Mouse (Mus musculus): ENCODE measurements at regions not wholly inside any gene's neighbourhood (a gene's known extent, or its start where the extent isn't known, plus 50 kb on each side); places are given as distances from the start of the nearest gene placed in this dataset.

GRCm38 (mm10) chr2:145056219-145056618 lies 111.3 kb upstream of the Slc24a3 start:
- ATAC-seq (replicated peaks; ENCODE audit: insufficient number of reproducible peaks, low FRiP score, low TSS enrichment), result no peak
- H3K9ac ChIP-seq (ENCODE audit: low read depth, low read length), result no peak overlapping the region
- H3K9me3 ChIP-seq (replicated peaks; ENCODE audit: control insufficient read depth, low read length), result no peaks in the 10 kb centered on the region
- H3K4me1 ChIP-seq (ENCODE audit: control insufficient read depth, insufficient read depth, low read length), result no peaks in the 10 kb centered on the region
- H3K36me3 ChIP-seq (ENCODE audit: control insufficient read depth, insufficient read depth, low read length), result no peaks in the 10 kb centered on the region
- 70% methylated on average over 3 of the region's 3 CpGs for WGBS (ENCODE audit: insufficient replicate concordance)
- no peak overlapping the region for H3K4me2 ChIP-seq
- H3K27me3 ChIP-seq (ENCODE audit: control insufficient read depth, insufficient read depth, low read length), result no peaks in the 10 kb centered on the region
- no peak overlapping the region for H3K4me3 ChIP-seq (ENCODE audit: low read depth, low read length)
- H3K27ac ChIP-seq (ENCODE audit: low read depth, low read length), result no peak overlapping the region

DNA sequence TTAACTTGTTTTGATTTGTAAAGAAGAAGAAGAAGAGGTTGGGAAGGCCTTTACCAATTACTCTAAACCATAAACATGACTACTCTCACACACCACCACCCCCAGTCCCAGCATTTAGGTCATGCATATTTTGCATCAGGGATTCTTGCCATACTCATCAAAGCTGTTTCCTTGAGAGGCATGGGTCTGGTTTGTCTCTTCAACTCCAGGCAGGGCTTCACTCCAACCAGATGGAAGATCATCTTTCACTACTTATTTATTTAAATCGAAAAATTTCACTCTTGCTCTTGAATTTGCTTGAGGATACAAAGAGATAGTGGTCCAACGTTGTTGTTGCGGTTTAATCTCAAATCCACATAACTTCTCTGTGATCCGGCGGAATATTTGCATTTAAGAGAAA lies 110.8 kb upstream of the Slc24a3 start:
- Histone ChIP-seq H3K9ac (ENCODE audit: low read depth, low read length) (no peak overlapping the region), H3K27ac (ENCODE audit: low read depth, low read length) (no peak overlapping the region), H3K27me3 (ENCODE audit: control insufficient read depth, insufficient read depth, low read length) (no peaks in the 10 kb centered on the region), H3K9me3 (replicated peaks; ENCODE audit: control insufficient read depth, low read length) (no peaks in the 10 kb centered on the region), H3K36me3 (ENCODE audit: control insufficient read depth, insufficient read depth, low read length) (no peaks in the 10 kb centered on the region), H3K4me1 (ENCODE audit: control insufficient read depth, insufficient read depth, low read length) (no peaks in the 10 kb centered on the region), H3K4me3 (ENCODE audit: low read depth, low read length) (no peak overlapping the region), H3K4me2 (no peak overlapping the region)
- no peak for ATAC-seq (replicated peaks; ENCODE audit: insufficient number of reproducible peaks, low FRiP score, low TSS enrichment)
- 58% methylated on average over 5 of the region's 5 CpGs for WGBS (ENCODE audit: insufficient replicate concordance)

GRCm38 (mm10) chr2:145069931-145070330 lies 97.6 kb upstream of the Slc24a3 start:
- no peak overlapping the region for H3K4me2 ChIP-seq
- WGBS (ENCODE audit: insufficient replicate concordance), result 69% methylated on average over 1 of the region's 1 CpGs

DNA sequence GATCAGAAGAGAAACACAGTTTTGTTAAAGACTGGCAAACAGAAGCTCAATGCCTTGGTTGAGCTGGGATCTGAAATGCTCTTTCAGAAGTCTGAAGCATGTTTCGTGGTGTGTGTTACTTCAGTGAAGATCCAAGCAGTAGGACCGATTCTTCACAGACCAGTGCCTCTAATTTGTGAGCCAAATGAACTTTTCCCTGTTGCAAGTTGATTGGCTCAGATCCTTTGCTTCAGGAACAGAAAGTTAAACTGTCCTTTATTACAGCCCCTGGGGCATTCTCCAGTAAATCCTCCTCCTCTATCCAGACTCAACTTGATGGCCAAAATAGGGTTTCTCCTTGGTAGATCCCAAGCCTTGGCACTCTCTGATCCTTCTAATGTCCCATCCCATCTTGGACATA lies 85.6 kb upstream of the Slc24a3 start:
- no peaks in the 10 kb centered on the region for H3K9me3 ChIP-seq (replicated peaks; ENCODE audit: control insufficient read depth, low read length)
- H3K4me2 ChIP-seq, result no peak overlapping the region
- no peaks in the 10 kb centered on the region for H3K4me1 ChIP-seq (ENCODE audit: control insufficient read depth, insufficient read depth, low read length)
- H3K36me3 ChIP-seq (ENCODE audit: control insufficient read depth, insufficient read depth, low read length), result no peaks in the 10 kb centered on the region
- no peak for ATAC-seq (replicated peaks; ENCODE audit: insufficient number of reproducible peaks, low FRiP score, low TSS enrichment)
- H3K27ac ChIP-seq (ENCODE audit: low read depth, low read length), result no peak overlapping the region
- no peaks in the 10 kb centered on the region for H3K27me3 ChIP-seq (ENCODE audit: control insufficient read depth, insufficient read depth, low read length)
- no peak overlapping the region for H3K4me3 ChIP-seq (ENCODE audit: low read depth, low read length)
- no peak overlapping the region for H3K9ac ChIP-seq (ENCODE audit: low read depth, low read length)
- WGBS (ENCODE audit: insufficient replicate concordance), result 79% methylated on average over 2 of the region's 2 CpGs

More at GRCm38 (mm10) chr2:145069931-145070330, 97.6 kb upstream of the Slc24a3 start:
- H3K27me3 ChIP-seq (ENCODE audit: control insufficient read depth, insufficient read depth, low read length), result no peaks in the 10 kb centered on the region
- H3K9ac ChIP-seq (ENCODE audit: low read depth, low read length), result no peak overlapping the region
- no peak overlapping the region for H3K27ac ChIP-seq (ENCODE audit: low read depth, low read length)
- no peak overlapping the region for H3K4me3 ChIP-seq (ENCODE audit: low read depth, low read length)
- no peaks in the 10 kb centered on the region for H3K36me3 ChIP-seq (ENCODE audit: control insufficient read depth, insufficient read depth, low read length)
- H3K4me1 ChIP-seq (ENCODE audit: control insufficient read depth, insufficient read depth, low read length), result no peaks in the 10 kb centered on the region
- 0 out of 2 replicates have a peak, but pooled peaks cover 2% of the 10 kb centered on the region for H3K9me3 ChIP-seq (replicated peaks; ENCODE audit: control insufficient read depth, low read length)
- no peak for ATAC-seq (replicated peaks; ENCODE audit: insufficient number of reproducible peaks, low FRiP score, low TSS enrichment)

DNA sequence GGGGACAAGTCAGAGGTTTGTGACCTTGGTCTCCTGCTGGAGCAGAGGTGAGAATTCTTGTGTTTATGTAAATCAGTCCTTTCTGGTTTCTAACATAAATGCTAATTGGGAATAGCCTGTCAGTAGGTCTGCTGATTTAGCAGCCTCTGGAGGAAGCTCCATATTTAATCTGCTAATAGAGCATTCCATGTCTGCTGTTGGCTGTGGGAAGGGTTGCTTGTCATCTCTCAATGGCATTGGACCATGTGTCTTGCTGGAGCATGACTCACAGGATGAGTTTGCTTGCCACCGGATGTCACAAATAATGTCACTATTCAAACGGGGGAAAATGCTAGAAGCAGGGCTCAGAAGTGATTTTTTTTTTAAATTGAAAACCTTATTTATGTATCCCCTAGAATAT lies 82.9 kb upstream of the Slc24a3 start:
- no peaks in the 10 kb centered on the region for H3K36me3 ChIP-seq (ENCODE audit: control insufficient read depth, insufficient read depth, low read length)
- no peak overlapping the region for H3K27ac ChIP-seq (ENCODE audit: low read depth, low read length)
- no peaks in the 10 kb centered on the region for H3K27me3 ChIP-seq (ENCODE audit: control insufficient read depth, insufficient read depth, low read length)
- no peak overlapping the region for H3K4me2 ChIP-seq
- H3K4me3 ChIP-seq (ENCODE audit: low read depth, low read length), result no peak overlapping the region
- WGBS (ENCODE audit: insufficient replicate concordance), result 77% methylated on average over 2 of the region's 2 CpGs
- H3K9ac ChIP-seq (ENCODE audit: low read depth, low read length), result no peak overlapping the region
- ATAC-seq (replicated peaks; ENCODE audit: insufficient number of reproducible peaks, low FRiP score, low TSS enrichment), result no peak
- no peaks in the 10 kb centered on the region for H3K4me1 ChIP-seq (ENCODE audit: control insufficient read depth, insufficient read depth, low read length)
- no peaks in the 10 kb centered on the region for H3K9me3 ChIP-seq (replicated peaks; ENCODE audit: control insufficient read depth, low read length)

DNA sequence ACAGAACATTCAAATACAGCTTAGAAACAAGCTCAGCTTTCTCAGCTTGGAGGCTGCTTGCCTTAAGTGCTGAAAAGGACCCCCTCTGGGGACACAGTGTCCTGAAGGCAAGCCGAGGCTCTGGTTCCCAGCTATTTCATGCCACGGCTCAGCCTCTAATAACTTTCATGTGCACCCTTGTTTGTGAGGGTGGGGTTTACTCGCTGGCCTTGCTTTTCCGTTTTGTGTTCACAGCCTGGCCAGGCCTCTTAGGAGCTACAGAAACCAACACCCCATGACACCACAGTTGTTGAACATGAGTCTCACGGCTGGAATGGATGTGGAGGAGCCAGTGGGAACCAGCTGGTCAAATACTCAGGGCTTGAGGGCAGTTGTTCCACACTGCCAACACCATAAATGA lies 81.4 kb upstream of the Slc24a3 start:
- Histone ChIP-seq H3K9me3 (replicated peaks; ENCODE audit: control insufficient read depth, low read length) (no peaks in the 10 kb centered on the region), H3K27me3 (ENCODE audit: control insufficient read depth, insufficient read depth, low read length) (no peaks in the 10 kb centered on the region), H3K4me2 (no peak overlapping the region), H3K4me3 (ENCODE audit: low read depth, low read length) (no peak overlapping the region), H3K4me1 (ENCODE audit: control insufficient read depth, insufficient read depth, low read length) (no peaks in the 10 kb centered on the region), H3K27ac (ENCODE audit: low read depth, low read length) (no peak overlapping the region), H3K9ac (ENCODE audit: low read depth, low read length) (no peak overlapping the region), H3K36me3 (ENCODE audit: control insufficient read depth, insufficient read depth, low read length) (no peaks in the 10 kb centered on the region)
- WGBS (ENCODE audit: insufficient replicate concordance), result 65% methylated on average over 5 of the region's 5 CpGs
- no peak for ATAC-seq (replicated peaks; ENCODE audit: insufficient number of reproducible peaks, low FRiP score, low TSS enrichment)

- ATAC-seq (replicated peaks; ENCODE audit: insufficient number of reproducible peaks, low FRiP score, low TSS enrichment), result no peak
- no peaks in the 10 kb centered on the region for H3K36me3 ChIP-seq (ENCODE audit: control insufficient read depth, insufficient read depth, low read length)
- no peaks in the 10 kb centered on the region for H3K9me3 ChIP-seq (replicated peaks; ENCODE audit: control insufficient read depth, low read length)
- H3K4me3 ChIP-seq (ENCODE audit: low read depth, low read length), result no peak overlapping the region
- no peaks in the 10 kb centered on the region for H3K4me1 ChIP-seq (ENCODE audit: control insufficient read depth, insufficient read depth, low read length)
- H3K9ac ChIP-seq (ENCODE audit: low read depth, low read length), result no peak overlapping the region
- H3K4me2 ChIP-seq, result no peak overlapping the region
- 85% methylated on average over 2 of the region's 2 CpGs for WGBS (ENCODE audit: insufficient replicate concordance)
- no peaks in the 10 kb centered on the region for H3K27me3 ChIP-seq (ENCODE audit: control insufficient read depth, insufficient read depth, low read length)
- no peak overlapping the region for H3K27ac ChIP-seq (ENCODE audit: low read depth, low read length)
Measured at GRCm38 (mm10) chr2:145103295-145103694, 64.3 kb upstream of the Slc24a3 start.

- H3K9ac ChIP-seq (ENCODE audit: low read depth, low read length), result no peak overlapping the region
- H3K4me3 ChIP-seq (ENCODE audit: low read depth, low read length), result no peak overlapping the region
- WGBS (ENCODE audit: insufficient replicate concordance), result 54% methylated on average over 1 of the region's 1 CpGs
- H3K9me3 ChIP-seq (replicated peaks; ENCODE audit: control insufficient read depth, low read length), result no peaks in the 10 kb centered on the region
- H3K4me1 ChIP-seq (ENCODE audit: control insufficient read depth, insufficient read depth, low read length), result no peaks in the 10 kb centered on the region
- no peaks in the 10 kb centered on the region for H3K27me3 ChIP-seq (ENCODE audit: control insufficient read depth, insufficient read depth, low read length)
- H3K4me2 ChIP-seq, result no peak overlapping the region
- no peak overlapping the region for H3K27ac ChIP-seq (ENCODE audit: low read depth, low read length)
- ATAC-seq (replicated peaks; ENCODE audit: insufficient number of reproducible peaks, low FRiP score, low TSS enrichment), result no peak
- H3K36me3 ChIP-seq (ENCODE audit: control insufficient read depth, insufficient read depth, low read length), result no peaks in the 10 kb centered on the region
Measured at GRCm38 (mm10) chr2:145111615-145112014, 55.9 kb upstream of the Slc24a3 start.

- 84% methylated on average over 3 of the region's 3 CpGs for WGBS (ENCODE audit: insufficient replicate concordance)
- H3K4me1 ChIP-seq (ENCODE audit: control insufficient read depth, insufficient read depth, low read length), result no peaks in the 10 kb centered on the region
- no peaks in the 10 kb centered on the region for H3K27me3 ChIP-seq (ENCODE audit: control insufficient read depth, insufficient read depth, low read length)
- H3K4me3 ChIP-seq (ENCODE audit: low read depth, low read length), result no peak overlapping the region
- ATAC-seq (replicated peaks; ENCODE audit: insufficient number of reproducible peaks, low FRiP score, low TSS enrichment), result no peak
- no peaks in the 10 kb centered on the region for H3K36me3 ChIP-seq (ENCODE audit: control insufficient read depth, insufficient read depth, low read length)
- H3K9ac ChIP-seq (ENCODE audit: low read depth, low read length), result no peak overlapping the region
- no peaks in the 10 kb centered on the region for H3K9me3 ChIP-seq (replicated peaks; ENCODE audit: control insufficient read depth, low read length)
- no peak overlapping the region for H3K27ac ChIP-seq (ENCODE audit: low read depth, low read length)
- no peak overlapping the region for H3K4me2 ChIP-seq
Measured at GRCm38 (mm10) chr2:145115043-145115442, 52.5 kb upstream of the Slc24a3 start.

Data from heart, embryonic 11.5 days (tissue).